In genomic region chr15:85928161-85928560, GRCm38 (mm10) we compare ENCODE assay signal across 16 mouse cellular contexts.
"Had no signal": no experiment of that assay in that cellular context is flagged by ENCODE, and none has a peak within 500 bp of the region (broad histone marks: within the 10 kb centered on the region; RNA-seq: fewer than 3 reads in every experiment).

No protein-coding gene starts in this region.

- H3K27ac ChIP-seq: layer of hippocampus, adult 2 months; limb, embryonic 13.5 days; liver, embryonic 12.5 days; midbrain, embryonic 10.5 days; neural tube, embryonic 15.5 days; stomach, postnatal 0 days had no signal

- H3K4me3 ChIP-seq: layer of hippocampus, adult 2 months; limb, embryonic 13.5 days; liver, embryonic 12.5 days; midbrain, embryonic 10.5 days; myocyte; neural tube, embryonic 15.5 days had no signal

- H3K4me2 ChIP-seq: limb, embryonic 13.5 days; liver, embryonic 12.5 days; lung, embryonic 14.5 days; neural tube, embryonic 15.5 days had no signal

- ATAC-seq: liver, embryonic 12.5 days had no signal

- H3K36me3 ChIP-seq: liver, embryonic 12.5 days; neural tube, embryonic 15.5 days had no signal

- DNase-seq: kidney, adult 18-20 months; kidney, postnatal 10 days; kidney, postnatal 4 days; lung, embryonic 14.5 days; lung, postnatal 10 days; lung, postnatal 4 days; midbrain, embryonic 14.5 days; right cerebral cortex, adult 18-20 months; right cerebral cortex, postnatal 25 days had no signal

- H3K9me3 ChIP-seq: limb, embryonic 13.5 days; liver, embryonic 12.5 days; midbrain, embryonic 10.5 days; neural tube, embryonic 15.5 days had no signal

- H3K9ac ChIP-seq: limb, embryonic 13.5 days; liver, embryonic 12.5 days; lung, embryonic 14.5 days; neural tube, embryonic 15.5 days had no signal

- H3K27me3 ChIP-seq: limb, embryonic 13.5 days; neural tube, embryonic 15.5 days had no signal

- H3K4me1 ChIP-seq: limb, embryonic 13.5 days; liver, embryonic 12.5 days; midbrain, embryonic 10.5 days; neural tube, embryonic 15.5 days had no signal
